Mouse (Mus musculus) forebrain, postnatal 0 days (tissue): ENCODE data around the gene Pdzd3. TPM values are rescaled to one million over a fixed set of nuclear protein-coding genes. Genes with fewer than 3 reads are reported as not detected.

Source experiments
- ATAC-seq: fragments of 200-750 bp; cut with Nextera tagmentation; 2 replicates; pipeline ENCODE4 v1.8.0; 2017; ENCODE audit warnings: mild to moderate bottlenecking, moderate library complexity
- DNase-seq: peaks from one replicate; pipeline ENCODE4 v3.0.0-alpha.2; 2015
- H3K27ac ChIP-seq: fragments of 300-500 bp; sonication (generic); 2 replicates; pipeline ENCODE4 v1.5.1; 2014; ENCODE audit warnings: low read depth, mild to moderate bottlenecking, antibody characterized with exemption, low read length, moderate library complexity, mixed read lengths
- H3K27me3 ChIP-seq: fragments of 300-500 bp; sonication (generic); 2 replicates; pipeline ENCODE4 v1.6.1; 2014; ENCODE audit warnings: mild to moderate bottlenecking, low read length, mixed read lengths; ENCODE audit not compliant: insufficient read depth
- H3K36me3 ChIP-seq: fragments of 300-500 bp; sonication (generic); 2 replicates; pipeline ENCODE4 v1.6.1; 2014; ENCODE audit warnings: mild to moderate bottlenecking, moderate library complexity; ENCODE audit not compliant: insufficient read depth
- H3K4me1 ChIP-seq: fragments of 300-500 bp; sonication (generic); 2 replicates; pipeline ENCODE4 v1.6.1; 2014; ENCODE audit warnings: antibody characterized with exemption; ENCODE audit not compliant: insufficient read depth
- H3K4me2 ChIP-seq: fragments of 300-500 bp; sonication (generic); 2 replicates; pipeline ENCODE4 v1.6.1; 2014; ENCODE audit warnings: low read depth, mild to moderate bottlenecking, moderate library complexity
- H3K4me3 ChIP-seq: fragments of 300-500 bp; sonication (generic); 2 replicates; pipeline ENCODE4 v1.5.1; 2014; ENCODE audit warnings: low read depth, low read length, mixed read lengths
- H3K9ac ChIP-seq: fragments of 300-500 bp; sonication (generic); 2 replicates; pipeline ENCODE4 v1.6.1; 2014; ENCODE audit warnings: mild to moderate bottlenecking
- H3K9me3 ChIP-seq: fragments of 300-500 bp; sonication (generic); 2 replicates; pipeline ENCODE4 v1.6.1; 2016; ENCODE audit warnings: low read length
- CTCF ChIP-seq: sonication (generic); IDR thresholded peaks from 2 replicates; pipeline ENCODE4 v1.5.1; 2016; ENCODE audit warnings: antibody characterized with exemption, control low read depth, low read depth
- WGBS: fragments of 180-500 bp; shearing (Covaris S2); extraction: QIAGEN DNeasy Blood & Tissue Kit; methylation state at CpG from one replicate; pipeline ENCODE4 v1.1.7; 2014; 5-methylcytosine and 5-hydroxymethylcytosine counted together
- polyA plus RNA-seq: library from polyadenylated mRNA; unstranded; fragments of >200 nt; fragmentation: Nextera tagmentation; extraction: Ambion mirVana; gene quantifications from 2 replicates; pipeline ENCODE4 v1.2.1, GENCODE M21; 2015
- total RNA-seq: library from RNA; depleted of rRNA; stranded (reverse); fragments of >200 nt; gene quantifications from 2 replicates; pipeline ENCODE4 v1.2.3, GENCODE M21; 2014; rRNA removed

The Pdzd3 gene
- total and polyA plus RNA-seq, 2 experiments from 2014 or later = 0.33 to 1.0 TPM

GRCm38 (mm10) chr9:44207840-44208239 lies 43.4 kb downstream of the Pdzd3 start:
- H3K4me1 ChIP-seq = no peaks in the 10 kb centered on the region
- H3K4me3 ChIP-seq = no peak overlapping the region
- TF ChIP-seq CTCF = no peak
- no peaks in the 10 kb centered on the region for H3K27me3 ChIP-seq
- no peak overlapping the region for H3K9ac ChIP-seq
- no peak overlapping the region for H3K27ac ChIP-seq
- 95% methylated on average over 2 of the region's 2 CpGs for WGBS
- ATAC-seq = no peak
- no peak overlapping the region for H3K4me2 ChIP-seq
- no peaks in the 10 kb centered on the region for H3K36me3 ChIP-seq
- DNase-seq = no peak
- no peaks in the 10 kb centered on the region for H3K9me3 ChIP-seq

- 88% methylated on average over 3 of the region's 3 CpGs for WGBS
Measured at GRCm38 (mm10) chr9:44200458-44200857, 50.8 kb downstream of the Pdzd3 start.

GRCm38 (mm10) chr9:44199580-44199979 lies 51.7 kb downstream of the Pdzd3 start:
- DNase-seq (no peak), ATAC-seq (no peak)
- no peaks in the 10 kb centered on the region for H3K27me3 ChIP-seq
- no peak overlapping the region for H3K27ac ChIP-seq
- TF ChIP-seq CTCF = no peak
- no peak overlapping the region for H3K4me3 ChIP-seq
- no peak overlapping the region for H3K9ac ChIP-seq
- no peaks in the 10 kb centered on the region for H3K4me1 ChIP-seq
- H3K36me3 ChIP-seq = peaks cover 17% of the 10 kb centered on the region
- H3K4me2 ChIP-seq = no peak overlapping the region
- no peaks in the 10 kb centered on the region for H3K9me3 ChIP-seq

More at GRCm38 (mm10) chr9:44200458-44200857, 50.8 kb downstream of the Pdzd3 start:
- Histone ChIP-seq H3K9me3 (no peaks in the 10 kb centered on the region), H3K4me1 (no peaks in the 10 kb centered on the region), H3K4me2 (no peak overlapping the region), H3K4me3 (no peak overlapping the region), H3K9ac (no peak overlapping the region), H3K36me3 (peaks cover 17% of the 10 kb centered on the region), H3K27me3 (no peaks in the 10 kb centered on the region), H3K27ac (no peak overlapping the region)
- ATAC-seq (no peak), DNase-seq (no peak)
- TF ChIP-seq CTCF = no peak

- Histone ChIP-seq H3K4me2 (no peak overlapping the region), H3K4me1 (no peaks in the 10 kb centered on the region), H3K4me3 (no peak overlapping the region), H3K27ac (no peak overlapping the region), H3K27me3 (no peaks in the 10 kb centered on the region), H3K36me3 (peaks cover 17% of the 10 kb centered on the region), H3K9me3 (no peaks in the 10 kb centered on the region), H3K9ac (no peak overlapping the region)
- DNase-seq (no peak), ATAC-seq (no peak)
- TF ChIP-seq CTCF = no peak
- WGBS = 78% methylated on average over 3 of the region's 3 CpGs
Measured at GRCm38 (mm10) chr9:44199166-44199565, 52.1 kb downstream of the Pdzd3 start.

Other genes with a start within 250 kb of the Pdzd3 start
- gene Thy1, start 208.1 kb downstream of the Pdzd3 start, total RNA-seq = 31.6 and 37.6 TPM in 2 replicates
- gene Thy1, start 208.1 kb downstream of the Pdzd3 start, polyA plus RNA-seq = 18.4 and 23.2 TPM in 2 replicates
- gene Usp2, start 184.4 kb downstream of the Pdzd3 start, total RNA-seq = 10.5 and 16.6 TPM in 2 replicates
- 14.9 and 20.2 TPM in 2 replicates for gene Usp2, start 184.4 kb downstream of the Pdzd3 start, polyA plus RNA-seq
- 0.67 and 1.2 TPM in 2 replicates for gene Mfrp, start 149.7 kb downstream of the Pdzd3 start, total RNA-seq
- gene Mfrp, start 149.7 kb downstream of the Pdzd3 start, polyA plus RNA-seq = 0.08 and 0.13 TPM in 2 replicates
- 17.3 and 18.4 TPM in 2 replicates for gene C1qtnf5, start 144.2 kb downstream of the Pdzd3 start, total RNA-seq
- gene C1qtnf5, start 144.2 kb downstream of the Pdzd3 start, polyA plus RNA-seq = 8.7 and 9.3 TPM in 2 replicates
- gene Gm49380, start 138.0 kb downstream of the Pdzd3 start, total RNA-seq = 0.81 TPM in 1 of 2 replicates, not detected in the other
- 0.11 TPM in 1 of 2 replicates, not detected in the other for gene Gm49380, start 138.0 kb downstream of the Pdzd3 start, polyA plus RNA-seq
- gene Rnf26, start 138.0 kb downstream of the Pdzd3 start, total RNA-seq = 11.0 and 16.0 TPM in 2 replicates
- 36.8 and 38.8 TPM in 2 replicates for gene Rnf26, start 138.0 kb downstream of the Pdzd3 start, polyA plus RNA-seq
- gene Mcam, start 117.0 kb downstream of the Pdzd3 start, total RNA-seq = 12.2 and 21.1 TPM in 2 replicates
- gene Mcam, start 117.0 kb downstream of the Pdzd3 start, polyA plus RNA-seq = 5.0 and 6.0 TPM in 2 replicates
- gene Cbl, start 17.4 kb downstream of the Pdzd3 start, total RNA-seq = 16.0 and 24.4 TPM in 2 replicates
- 6.8 and 14.4 TPM in 2 replicates for gene Cbl, start 17.4 kb downstream of the Pdzd3 start, polyA plus RNA-seq
- gene Ccdc153, start 10.8 kb downstream of the Pdzd3 start, total RNA-seq = 3.5 and 7.8 TPM in 2 replicates
- 5.0 and 7.0 TPM in 2 replicates for gene Ccdc153, start 10.8 kb downstream of the Pdzd3 start, polyA plus RNA-seq
- 5.8 and 5.9 TPM in 2 replicates for gene Nlrx1, start 17.1 kb upstream of the Pdzd3 start, total RNA-seq
- gene Nlrx1, start 17.1 kb upstream of the Pdzd3 start, polyA plus RNA-seq = 5.7 and 7.1 TPM in 2 replicates
- gene Abcg4, start 37.1 kb upstream of the Pdzd3 start, total RNA-seq = 30.6 and 45.2 TPM in 2 replicates
- gene Abcg4, start 37.1 kb upstream of the Pdzd3 start, polyA plus RNA-seq = 15.2 and 20.4 TPM in 2 replicates
- gene Hinfp, start 54.2 kb upstream of the Pdzd3 start, total RNA-seq = 24.4 and 29.5 TPM in 2 replicates
- 10.7 and 14.2 TPM in 2 replicates for gene Hinfp, start 54.2 kb upstream of the Pdzd3 start, polyA plus RNA-seq
- 42.9 and 54.2 TPM in 2 replicates for gene C2cd2l, start 68.8 kb upstream of the Pdzd3 start, total RNA-seq
- 26.2 and 33.2 TPM in 2 replicates for gene C2cd2l, start 68.8 kb upstream of the Pdzd3 start, polyA plus RNA-seq
- gene Dpagt1, start 74.5 kb upstream of the Pdzd3 start, total RNA-seq = 17.7 and 18.3 TPM in 2 replicates
- gene Dpagt1, start 74.5 kb upstream of the Pdzd3 start, polyA plus RNA-seq = 30.1 and 30.6 TPM in 2 replicates
- gene H2afx, start 83.2 kb upstream of the Pdzd3 start, total RNA-seq = 97.8 and 109 TPM in 2 replicates
- gene H2afx, start 83.2 kb upstream of the Pdzd3 start, polyA plus RNA-seq = 143 and 149 TPM in 2 replicates
- gene Hmbs, start 92.8 kb upstream of the Pdzd3 start, total RNA-seq = 38.1 and 38.6 TPM in 2 replicates
- 53.3 and 55.0 TPM in 2 replicates for gene Hmbs, start 92.8 kb upstream of the Pdzd3 start, polyA plus RNA-seq
- 37.6 and 39.1 TPM in 2 replicates for gene Vps11, start 110.2 kb upstream of the Pdzd3 start, total RNA-seq
- 36.2 and 39.9 TPM in 2 replicates for gene Vps11, start 110.2 kb upstream of the Pdzd3 start, polyA plus RNA-seq
- gene Hyou1, start 128.0 kb upstream of the Pdzd3 start, total RNA-seq = 51.8 and 59.0 TPM in 2 replicates
- gene Hyou1, start 128.0 kb upstream of the Pdzd3 start, polyA plus RNA-seq = 14.0 and 17.4 TPM in 2 replicates
- gene Slc37a4, start 145.4 kb upstream of the Pdzd3 start, total RNA-seq = 51.6 and 69.5 TPM in 2 replicates
- 32.3 and 39.4 TPM in 2 replicates for gene Slc37a4, start 145.4 kb upstream of the Pdzd3 start, polyA plus RNA-seq
- 704 and 1,244 TPM in 2 replicates for gene Rps25, start 155.7 kb upstream of the Pdzd3 start, total RNA-seq
- gene Rps25, start 155.7 kb upstream of the Pdzd3 start, polyA plus RNA-seq = 1,723 and 2,412 TPM in 2 replicates
- gene Trappc4, start 156.1 kb upstream of the Pdzd3 start, total RNA-seq = 195 and 237 TPM in 2 replicates
- 369 and 397 TPM in 2 replicates for gene Trappc4, start 156.1 kb upstream of the Pdzd3 start, polyA plus RNA-seq
- gene Ccdc84, start 167.1 kb upstream of the Pdzd3 start, total RNA-seq = 24.4 and 24.5 TPM in 2 replicates
- 20.1 and 25.2 TPM in 2 replicates for gene Ccdc84, start 167.1 kb upstream of the Pdzd3 start, polyA plus RNA-seq
- not detected in 2 replicates for gene Foxr1, start 189.7 kb upstream of the Pdzd3 start, total RNA-seq
- not detected in 2 replicates for gene Foxr1, start 189.7 kb upstream of the Pdzd3 start, polyA plus RNA-seq
- not detected in 2 replicates for gene Upk2, start 203.5 kb upstream of the Pdzd3 start, total RNA-seq
- not detected in 2 replicates for gene Upk2, start 203.5 kb upstream of the Pdzd3 start, polyA plus RNA-seq
- 29.2 and 38.7 TPM in 2 replicates for gene Bcl9l, start 231.4 kb upstream of the Pdzd3 start, total RNA-seq
- gene Bcl9l, start 231.4 kb upstream of the Pdzd3 start, polyA plus RNA-seq = 9.3 and 13.0 TPM in 2 replicates